Mouse (Mus musculus) left cerebral cortex, adult 18-20 months (tissue): ENCODE data around the gene Fam20a. TPM values are rescaled to one million over a fixed set of nuclear protein-coding genes. Genes with fewer than 3 reads are reported as not detected.

Experiments
- DNase-seq, 2 experiments: peaks; one replicate each; pipeline ENCODE4 v3.0.0; 2021 to 2022; ENCODE audit warnings: low spot score in 2 of 2, mixed read lengths in 1 of 2
- long read RNA-seq, 2 experiments: library from polyadenylated mRNA; stranded (forward); transcript quantifications; one replicate each; pipeline ENCODE4 v2.0.0; 2021
- total RNA-seq, 2 experiments: library from RNA; stranded (reverse); gene quantifications; 2 replicates each; pipeline ENCODE4 v1.2.3; 2021

The Fam20a gene
- total RNA-seq, result 10 to 100 TPM; 10.6 to 12.2 TPM
- long read RNA-seq, experiment 1, transcript Fam20a-201 (11 exons, 2,541 nt), result major isoform, 15 of 26 reads
- long read RNA-seq, experiment 1, partial matches to known transcripts, result 0 of 26 reads
- long read RNA-seq, experiment 1, other reads (novel, unspliced or antisense), result 11 of 26 reads
- long read RNA-seq, experiment 2, partial matches to known transcripts, result 0 of 6 reads
- long read RNA-seq, experiment 2, other reads (novel, unspliced or antisense), result 2 of 6 reads

DNA sequence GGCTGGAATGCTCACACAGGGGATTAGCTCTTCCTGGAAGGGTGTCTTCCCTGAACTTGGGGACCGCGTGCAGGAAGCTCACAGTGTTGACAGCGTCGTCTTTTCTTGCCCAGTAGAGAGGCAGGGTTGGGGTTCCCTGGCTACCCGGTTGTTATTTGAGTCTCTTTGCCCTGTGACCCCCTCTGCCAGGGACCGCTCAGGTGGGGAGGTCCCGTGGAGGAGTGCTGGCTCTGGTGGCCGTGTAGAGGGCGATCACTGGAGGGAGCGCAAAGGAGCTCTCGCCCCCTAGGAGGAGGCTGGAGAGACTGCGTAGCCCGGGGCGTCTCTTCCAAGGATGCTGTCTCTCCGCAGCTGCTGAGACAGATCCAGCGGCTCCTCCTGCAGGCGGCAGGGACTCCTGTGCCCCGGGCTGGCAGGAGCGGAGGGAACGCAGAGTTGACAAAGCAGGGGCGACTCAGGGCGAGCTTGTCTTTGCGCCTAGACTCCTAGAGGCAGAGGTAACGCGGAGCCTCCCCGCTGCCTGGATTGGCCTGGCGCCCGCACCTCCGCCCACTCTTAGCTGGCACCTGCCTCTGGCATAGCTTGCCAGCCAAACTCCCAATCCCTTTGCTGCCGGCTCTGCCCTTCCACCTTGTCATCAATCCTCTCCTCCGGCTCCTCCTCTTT, at the start of gene Fam20a:
Gene Fam20a, minus strand, starts transcription at position 499 of the 666 bp plus-strand sequence.
- peak; percentile 74 to 80 for DNase-seq

DNA sequence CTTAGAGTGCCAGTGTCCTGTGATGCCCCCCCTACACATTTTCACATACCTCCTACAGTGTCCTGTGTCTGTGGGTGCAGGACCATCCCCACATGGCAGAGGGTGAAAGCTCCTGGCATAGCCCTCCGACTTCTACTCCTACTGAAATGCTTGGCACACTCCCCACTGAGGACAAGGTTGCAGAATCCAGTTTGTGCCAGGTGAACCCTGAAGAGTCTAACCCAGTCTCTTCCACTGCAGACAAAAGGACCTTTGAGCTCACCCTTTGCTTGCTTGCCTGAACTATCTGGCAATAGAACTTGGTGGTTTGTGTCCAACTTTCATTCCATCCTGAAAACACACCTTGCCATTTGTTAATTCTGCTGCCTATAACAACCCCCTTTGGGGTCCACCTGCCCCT, 49.3 kb upstream of the Fam20a start:
- no peak for DNase-seq

DNA sequence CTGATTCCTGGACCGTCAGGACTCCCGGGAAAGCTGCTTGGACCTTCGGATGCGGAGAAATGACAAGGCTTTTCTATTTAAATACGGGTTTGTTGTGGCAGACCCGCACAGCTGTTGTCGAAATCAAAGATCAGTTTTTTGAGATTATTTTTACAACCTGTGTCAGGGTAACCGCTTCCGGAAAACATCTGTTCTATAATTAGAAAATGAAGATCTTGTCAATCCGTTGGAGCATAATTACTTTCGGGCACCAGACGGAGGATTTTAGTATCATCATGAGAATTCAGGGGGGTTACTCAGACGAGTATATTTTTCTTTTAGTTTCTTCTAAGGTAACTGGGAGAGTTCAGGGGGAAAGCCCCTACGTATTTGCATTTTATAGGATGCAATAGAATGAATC, 48.1 kb upstream of the Fam20a start:
- no peak for DNase-seq

DNA sequence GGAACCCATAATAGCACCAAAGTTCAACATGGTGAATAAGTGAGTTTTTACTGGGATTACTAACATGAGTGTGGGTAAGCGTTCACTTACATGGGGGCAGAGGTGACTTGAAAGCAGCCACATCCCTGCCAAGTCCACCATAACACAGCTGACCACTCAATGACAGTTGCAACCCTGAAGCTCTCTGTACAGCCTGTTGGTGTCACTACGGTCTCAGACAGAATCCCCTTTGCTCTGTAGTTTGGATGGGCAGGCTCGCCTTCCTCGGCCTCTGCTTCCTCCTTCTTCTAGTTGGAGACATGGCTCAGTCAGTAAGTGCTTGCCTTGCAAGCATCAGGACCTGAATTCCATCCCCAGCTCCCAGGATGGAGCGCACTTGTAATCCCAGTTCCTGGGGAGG, 47.0 kb upstream of the Fam20a start:
- no peak for DNase-seq

DNA sequence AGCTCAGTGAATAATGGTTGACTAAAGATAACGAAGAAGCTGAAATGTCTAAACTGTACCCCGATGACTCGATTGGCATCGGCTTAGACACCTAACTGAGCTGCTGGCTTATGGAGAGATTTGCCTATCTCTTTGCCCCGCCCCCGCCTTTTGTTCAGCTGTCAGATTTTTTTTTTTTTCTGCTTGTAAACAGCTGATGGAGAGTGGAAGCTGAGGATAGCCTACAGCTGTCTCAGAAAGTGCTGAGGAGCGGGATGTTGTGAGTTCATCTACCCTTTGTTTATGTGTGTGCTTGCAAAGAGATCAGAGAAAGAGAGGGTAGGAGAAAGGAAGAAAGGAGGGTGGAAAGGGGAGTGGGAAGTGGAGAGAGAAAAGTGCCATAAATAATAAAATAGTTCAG, 38.0 kb upstream of the Fam20a start:
- no peak for DNase-seq

DNA sequence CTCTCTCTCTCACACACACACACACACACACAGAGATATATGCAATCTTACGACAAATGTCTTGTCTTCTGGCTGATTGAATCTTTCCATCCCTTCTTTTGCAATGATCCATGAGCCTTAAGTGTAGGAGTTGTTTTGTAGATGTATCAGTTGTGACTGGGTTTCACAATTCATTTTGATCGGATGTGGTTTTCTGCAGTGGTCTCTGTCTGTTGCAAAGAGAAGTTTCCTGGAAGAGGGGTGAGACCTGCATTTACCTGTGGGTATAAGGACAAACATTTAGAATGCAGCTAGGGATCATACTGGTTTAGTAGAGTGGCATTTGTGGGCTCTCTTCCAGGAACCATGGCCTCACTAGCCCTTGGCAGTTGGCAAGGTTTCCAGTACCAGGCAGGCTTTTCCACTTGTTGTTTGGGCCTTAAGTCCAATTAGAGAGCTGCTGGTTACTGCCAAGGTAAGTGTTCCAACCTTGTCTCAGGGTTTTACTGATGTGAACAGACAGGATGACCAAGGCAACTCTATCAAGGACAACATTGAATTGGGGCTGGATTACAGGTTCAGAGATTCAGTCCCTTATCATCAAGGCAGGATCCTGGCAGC, 36.6 kb upstream of the Fam20a start:
- DNase-seq, result no peak

DNA sequence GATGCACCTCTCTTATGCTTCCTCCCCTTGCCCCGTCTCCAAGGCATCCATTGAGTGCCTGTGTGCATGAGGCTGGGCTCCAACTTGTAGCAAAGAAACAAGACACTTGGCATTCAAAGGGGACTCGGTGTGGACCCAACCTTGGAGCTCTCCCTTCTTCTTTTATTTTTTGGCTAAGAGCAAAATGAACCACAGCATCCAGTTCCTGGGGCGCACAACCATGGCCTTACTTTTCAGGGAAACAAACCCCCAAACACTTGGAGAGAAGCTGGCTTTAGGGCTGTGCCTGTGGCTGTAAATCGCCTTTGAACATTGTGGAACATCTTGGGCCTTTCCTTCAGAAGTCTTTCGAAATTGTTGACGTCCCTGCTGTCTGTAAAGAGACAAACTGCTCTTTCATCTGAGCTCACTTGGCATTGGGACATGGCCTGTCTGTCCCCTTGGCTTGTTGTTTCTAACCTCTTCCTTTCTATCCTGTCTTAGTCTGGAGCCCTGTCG, 32.1 kb upstream of the Fam20a start:
- peak in 1 of 2 experiments; percentile 10 for DNase-seq

DNA sequence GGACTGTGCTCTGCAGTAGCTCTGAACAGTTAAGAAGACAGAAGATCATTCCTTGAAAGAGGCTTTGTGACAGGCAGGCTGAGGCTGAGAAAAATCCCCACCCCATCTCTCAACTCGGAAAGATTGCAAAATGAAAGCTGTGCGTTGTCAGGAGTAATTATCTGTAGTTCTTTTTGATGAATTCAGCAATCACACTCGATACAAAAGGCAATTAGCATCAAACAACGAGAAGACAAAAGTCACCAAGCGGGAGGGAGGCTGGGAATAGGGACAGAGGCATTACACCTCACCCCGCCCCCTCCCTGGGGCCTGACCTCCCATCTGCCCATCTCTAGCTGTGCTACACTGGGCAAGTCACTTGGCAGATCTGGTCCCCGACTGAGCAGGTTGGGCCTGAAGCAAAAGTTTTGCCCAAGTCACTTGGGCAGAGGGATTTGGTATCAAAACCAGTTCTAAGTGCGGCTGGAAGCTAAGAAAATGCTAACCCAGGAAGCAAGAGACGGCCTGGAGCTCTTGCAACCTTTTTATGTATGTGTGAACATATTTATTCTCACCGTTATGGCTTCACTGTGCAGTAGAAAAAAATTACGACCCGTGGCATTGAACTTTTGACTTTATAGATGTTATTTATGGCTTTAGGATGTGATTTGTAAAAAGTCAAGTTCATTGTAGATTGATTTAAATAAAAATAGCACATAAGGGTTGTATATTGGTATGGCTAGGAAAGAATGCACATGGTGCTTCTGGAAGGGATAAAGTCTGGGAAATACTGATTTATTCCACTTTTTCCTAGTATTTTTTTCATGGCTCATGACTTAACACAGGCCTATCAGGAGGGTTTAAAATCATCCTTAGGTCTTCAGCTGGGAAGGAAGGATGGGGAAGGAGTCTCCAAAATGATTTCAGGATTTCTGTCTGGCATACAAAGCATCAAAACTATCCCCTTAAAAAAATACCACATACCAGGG, 29.8 kb upstream of the Fam20a start:
- no peak for DNase-seq

DNA sequence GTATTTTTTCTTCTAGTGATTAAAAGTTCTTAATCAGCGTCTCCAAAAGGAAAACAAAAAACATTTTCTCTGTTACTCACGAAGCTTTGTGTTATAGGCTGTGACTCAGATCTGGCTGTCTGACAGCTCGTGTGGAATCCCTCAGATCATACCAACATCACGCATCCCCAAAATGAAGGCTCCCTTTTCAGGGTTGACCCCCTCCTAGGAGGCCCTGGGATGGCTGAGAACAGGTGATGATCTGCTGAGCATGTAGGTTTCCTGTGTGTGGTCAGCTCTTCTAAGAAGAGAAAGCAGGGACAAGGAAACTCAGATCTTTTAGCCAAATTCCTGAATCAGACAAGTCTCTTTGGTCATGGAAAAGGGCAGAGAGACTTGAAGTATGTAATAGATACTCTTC, 23.1 kb upstream of the Fam20a start:
- no peak for DNase-seq

DNA sequence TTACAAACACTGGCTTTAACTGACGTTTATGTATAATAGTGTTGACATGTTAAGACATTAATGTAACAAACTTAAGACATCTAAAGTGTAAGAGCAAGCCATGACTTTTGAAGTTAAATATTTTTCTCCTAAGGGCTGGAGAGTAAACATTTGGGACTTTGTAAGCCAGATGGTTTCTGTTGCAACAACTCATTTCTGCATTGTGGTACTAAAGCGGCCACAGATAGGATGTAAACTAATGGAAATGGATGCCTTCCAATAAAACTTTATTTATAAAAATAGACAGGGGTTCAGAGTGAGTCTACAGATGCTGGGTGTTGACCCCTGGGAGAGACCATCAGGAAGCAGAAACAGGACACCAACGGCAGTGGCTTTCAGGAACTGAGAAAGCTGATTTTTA, 15.9 kb upstream of the Fam20a start:
- DNase-seq, result no peak

DNA sequence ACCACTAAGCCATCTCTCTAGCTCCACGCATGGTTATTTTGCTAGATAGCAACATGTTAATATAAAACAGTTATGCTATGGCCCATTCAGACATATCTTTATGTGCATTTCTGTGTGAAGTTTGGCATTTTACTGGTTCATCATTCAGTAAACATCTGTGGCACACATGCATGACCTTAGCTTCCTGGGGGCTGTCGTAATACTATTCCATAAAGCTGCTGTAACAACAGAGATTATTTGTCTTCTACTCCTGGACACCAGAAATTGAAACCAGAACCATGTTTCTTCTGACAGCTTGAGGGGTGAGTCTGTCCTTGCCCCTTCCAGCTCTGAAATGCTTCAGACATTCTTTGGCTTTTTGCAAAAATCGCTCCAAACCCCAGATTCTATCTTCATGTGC, 14.3 kb upstream of the Fam20a start:
- no peak for DNase-seq

DNA sequence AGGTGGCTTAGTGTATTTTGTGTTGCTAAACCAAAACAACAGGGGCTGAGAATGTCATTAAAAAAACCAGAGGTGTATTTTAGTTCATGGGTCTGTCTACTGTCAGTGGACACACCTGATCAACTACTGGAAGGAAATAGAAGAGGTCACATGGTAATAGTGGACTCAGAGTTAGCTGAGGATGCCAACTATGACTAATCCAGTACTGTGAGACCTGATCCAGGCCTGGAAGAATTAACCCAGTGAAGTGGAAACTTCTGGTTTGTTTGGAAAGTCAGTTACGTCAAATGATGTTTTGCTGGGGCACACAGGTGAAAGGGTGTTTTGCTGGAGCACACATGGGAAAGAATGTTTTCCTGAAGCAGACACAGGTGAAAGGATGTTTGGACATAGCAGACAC, 12.3 kb upstream of the Fam20a start:
- DNase-seq, result no peak

DNA sequence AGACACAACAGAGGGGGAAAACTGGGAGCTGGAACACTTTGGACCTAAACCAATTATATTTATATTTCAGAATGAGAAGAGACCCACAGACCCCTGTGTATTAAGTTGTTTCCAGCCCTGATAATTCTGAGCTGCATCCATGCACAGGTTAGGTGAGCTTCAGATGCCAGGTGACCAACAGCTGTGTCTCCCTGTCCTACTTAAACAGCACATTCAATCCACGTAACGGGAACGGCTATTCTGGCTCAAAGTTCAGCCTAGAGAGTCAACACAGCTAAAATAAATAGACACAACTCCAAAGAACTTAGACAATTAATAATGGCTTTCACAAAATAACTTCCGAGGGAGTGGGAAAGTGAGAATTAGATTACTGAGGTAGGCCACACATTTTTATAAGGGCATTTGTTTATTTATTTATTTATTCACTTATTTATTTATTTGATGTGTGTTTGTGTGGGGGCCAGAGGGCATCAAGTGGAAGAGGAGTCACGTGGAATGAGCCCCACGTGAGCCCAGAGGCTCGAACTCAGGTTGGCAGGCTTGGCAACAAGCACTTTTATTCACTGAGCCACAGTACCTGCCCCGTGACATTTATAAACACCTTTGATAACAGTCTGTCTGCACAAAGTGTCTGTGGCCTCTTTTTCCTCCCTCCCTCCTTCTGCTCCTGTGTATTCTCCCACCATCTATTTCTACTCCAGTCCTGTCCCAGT, 10.8 kb upstream of the Fam20a start:
- DNase-seq, result no peak

DNA sequence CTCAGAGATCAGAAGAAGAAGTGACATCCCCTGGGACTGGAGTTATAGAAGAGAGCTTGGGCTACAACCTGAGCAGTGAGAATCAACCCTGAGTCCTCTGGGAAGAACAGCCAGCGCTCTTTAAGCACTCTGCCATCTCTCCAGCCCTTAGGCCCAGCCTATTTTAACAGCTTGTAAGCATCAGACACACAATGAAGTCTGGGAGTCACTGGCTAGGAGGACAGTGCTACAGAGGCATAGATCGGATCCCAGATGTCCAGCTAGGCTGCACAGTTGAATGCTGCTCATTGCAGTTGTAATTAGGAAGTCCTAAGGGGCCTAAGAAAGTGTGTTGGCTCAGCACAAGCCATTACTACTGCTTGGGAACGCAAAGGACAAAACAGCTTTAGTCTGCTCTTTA, 6.3 kb upstream of the Fam20a start:
- DNase-seq, result no peak

DNA sequence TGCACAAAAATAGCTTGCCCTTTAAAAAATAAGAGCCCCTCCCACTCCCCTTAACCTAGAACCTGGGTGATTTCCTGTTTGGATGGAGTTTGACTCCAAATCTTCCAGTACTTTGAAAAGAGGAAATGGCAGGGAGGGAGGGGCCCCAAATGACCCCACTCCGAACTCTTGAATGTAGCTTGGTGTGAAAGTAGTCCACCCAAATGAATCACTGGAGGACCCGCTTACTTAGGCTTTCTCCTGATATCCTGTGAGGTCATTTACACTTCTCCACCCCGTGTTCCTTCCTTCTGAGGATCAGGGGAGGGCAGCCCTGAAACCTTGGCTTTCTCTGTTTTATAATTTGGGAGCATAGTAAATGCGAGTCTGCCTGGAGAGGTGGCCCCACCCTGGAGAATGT, 632 bp upstream of the Fam20a start:
- DNase-seq, result no peak

DNA sequence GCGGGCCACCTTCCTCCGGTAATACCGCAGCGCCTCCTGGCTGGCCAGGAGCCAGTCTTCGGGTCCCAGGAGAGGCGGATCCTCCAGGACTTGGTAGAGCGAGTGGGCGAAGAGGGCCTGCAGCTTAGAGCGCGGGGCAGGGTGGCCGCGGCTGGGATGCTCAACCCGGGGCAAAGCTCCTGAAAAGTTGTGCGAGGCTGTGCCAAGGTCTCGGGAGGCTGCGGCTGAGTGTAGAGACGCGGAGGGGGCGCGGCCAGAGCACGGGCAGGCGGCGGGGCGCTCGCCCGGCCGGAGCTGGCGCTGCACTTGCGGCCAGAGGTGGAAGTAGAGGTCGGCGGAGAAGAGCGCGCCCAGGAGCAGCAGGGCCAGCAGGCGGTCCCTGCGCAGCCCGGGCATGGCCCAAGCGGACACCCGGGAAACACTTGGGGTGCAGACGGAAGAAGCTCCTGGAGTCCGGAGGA, 729 bp downstream of the Fam20a start:
- no peak for DNase-seq

DNA sequence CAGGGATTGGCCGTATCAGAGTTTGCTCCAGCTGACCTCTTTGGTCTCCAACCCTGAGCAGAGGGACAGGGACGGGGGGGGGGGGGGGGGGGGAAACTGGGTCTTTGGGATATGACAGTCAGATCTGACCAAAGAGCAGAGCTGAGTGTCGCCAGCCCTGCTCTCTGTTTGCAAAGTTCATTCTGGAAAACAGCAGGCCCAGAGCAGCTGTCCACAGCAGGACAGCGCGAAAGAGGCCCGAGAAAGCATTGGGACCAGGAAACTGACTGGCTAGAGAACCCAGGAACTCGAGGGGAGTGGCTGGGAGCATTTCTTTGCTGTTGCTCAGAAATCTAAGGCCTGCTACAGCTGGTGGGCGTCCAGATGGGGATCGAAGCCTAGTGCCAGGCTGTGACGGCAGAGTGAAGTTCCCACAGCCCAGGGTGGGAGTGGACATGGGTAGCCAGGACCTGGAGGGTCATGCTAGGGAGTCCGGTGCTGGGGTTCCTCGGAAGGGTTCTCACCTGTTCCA, 1.2 kb downstream of the Fam20a start:
- no peak for DNase-seq

DNA sequence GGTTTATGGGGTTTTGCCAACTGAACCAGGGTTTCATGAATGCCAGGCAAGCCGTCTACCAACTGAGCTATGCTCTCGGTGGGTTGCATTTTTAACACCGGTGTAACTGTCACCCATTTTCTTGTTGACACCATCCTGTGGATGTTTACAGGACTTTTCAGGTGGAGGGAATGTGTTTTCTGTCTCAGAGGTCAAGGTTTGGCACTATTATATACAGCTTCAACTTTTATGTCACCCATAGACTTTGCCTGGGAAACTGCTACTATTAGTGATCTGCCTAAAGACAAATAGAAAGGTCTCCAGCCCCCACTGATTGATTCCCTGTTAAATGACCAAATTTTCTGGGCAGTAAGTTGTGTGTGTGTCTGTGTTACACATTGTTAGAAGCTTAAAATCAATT, 2.7 kb downstream of the Fam20a start:
- DNase-seq, result no peak

DNA sequence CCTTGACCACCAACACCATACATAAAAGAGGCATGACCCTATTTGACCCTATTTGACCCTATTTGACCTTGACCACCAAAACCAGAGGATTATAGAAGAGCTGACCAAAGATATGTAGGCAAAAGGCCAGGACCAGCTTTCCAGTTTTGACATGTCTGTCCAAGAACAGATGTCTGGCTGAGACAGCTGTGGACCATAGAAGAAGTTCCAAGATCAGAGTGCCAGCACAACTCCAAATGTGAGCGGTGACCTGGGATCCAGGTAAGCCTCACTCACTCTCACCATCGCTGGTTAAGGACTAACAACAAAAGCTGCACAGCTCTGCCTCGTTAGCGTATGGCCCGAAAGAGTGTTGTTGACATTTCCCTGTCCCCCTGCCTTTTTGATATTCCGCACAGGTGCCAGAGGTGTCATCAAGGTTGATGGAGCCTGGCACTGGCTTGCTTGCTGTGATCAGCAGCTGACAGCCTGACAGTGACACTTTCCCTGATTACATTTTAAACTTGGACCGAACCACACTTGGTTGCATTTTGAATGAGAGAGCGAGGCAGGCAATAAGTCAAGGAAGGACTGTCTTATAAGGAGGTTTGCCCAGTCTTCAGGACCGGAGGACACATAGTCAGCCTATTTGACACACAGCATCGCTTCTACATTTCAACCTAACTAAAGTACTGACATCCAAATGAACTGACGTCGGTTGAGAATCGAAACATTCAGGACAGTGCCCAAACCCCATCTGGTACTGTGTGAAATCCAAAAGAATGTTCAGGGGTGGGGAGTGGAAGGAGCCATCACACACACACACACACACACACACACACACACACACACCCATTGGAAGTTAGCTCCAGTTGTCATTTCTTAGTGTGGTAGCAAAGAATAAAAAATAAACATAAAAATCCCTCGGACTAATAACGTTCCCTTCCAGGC, 3.8 kb downstream of the Fam20a start:
- DNase-seq, result no peak
